ENCODE assay signal across 16 mouse cellular contexts in the genomic region with DNA sequence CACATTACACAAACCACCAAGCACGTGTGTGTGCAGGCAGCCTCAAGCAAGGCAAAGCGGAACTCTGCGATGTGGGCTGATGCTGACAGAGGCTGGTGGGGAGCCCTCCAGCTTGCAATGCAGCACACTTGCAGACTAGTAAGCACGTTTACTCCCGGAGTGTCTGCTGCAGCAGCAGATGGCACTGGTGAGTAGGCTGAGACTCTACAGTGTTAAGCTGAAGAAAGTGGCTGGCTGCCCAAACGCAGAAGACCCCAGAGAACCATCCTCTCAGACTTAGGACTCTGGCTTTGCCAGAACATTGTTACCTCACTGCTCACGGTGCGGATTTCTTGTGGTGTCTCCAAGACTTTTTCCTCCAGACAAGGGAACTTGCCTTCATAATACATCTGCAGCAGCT. TPM values are rescaled to one million over a fixed set of nuclear protein-coding genes. Genes with fewer than 3 reads are reported as not detected.
DNase-seq lines count a peak whose midpoint lies in the region; ATAC-seq lines count a peak whose summit lies in the region.
"Had no signal": no experiment of that assay in that cellular context is flagged by ENCODE, and none has a peak within 500 bp of the region (broad histone marks: within the 10 kb centered on the region; RNA-seq: fewer than 3 reads in every experiment).

No protein-coding gene starts in this region.

- 82% methylated on average over 8 of the region's 8 CpGs for WGBS in neural tube, embryonic 14.5 days

- H3K4me1 ChIP-seq in neural tube, embryonic 14.5 days (ENCODE audit: control insufficient read depth, insufficient read depth, low read length), result no peaks in the 10 kb centered on the region
- H3K4me1 ChIP-seq: forebrain, embryonic 13.5 days; hindbrain, embryonic 13.5 days had no signal

- H3K27ac ChIP-seq in neural tube, embryonic 14.5 days (ENCODE audit: low read depth, low read length), result no peak overlapping the region
- H3K27ac ChIP-seq: forebrain, embryonic 13.5 days; hindbrain, embryonic 13.5 days; liver, embryonic 14.5 days had no signal

- H3K4me2 ChIP-seq in neural tube, embryonic 14.5 days (ENCODE audit: low read depth, low read length), result no peak overlapping the region
- H3K4me2 ChIP-seq: forebrain, embryonic 13.5 days; heart, embryonic 11.5 days; hindbrain, embryonic 13.5 days had no signal

- no peak for DNase-seq in neural tube, embryonic 10.5 days (ENCODE audit: extremely low spot score, low spot score)
- DNase-seq in layer of hippocampus, adult 18-20 months (ENCODE audit: low spot score in 2 of 2), result peak; percentile 48 to 74
- DNase-seq in left cerebral cortex, postnatal 10 days (ENCODE audit: extremely low spot score in 1 of 2, low spot score in 2 of 2), result peak; percentile 47 to 57
- DNase-seq in telencephalon, adult 2 months (ENCODE audit: low read depth, low spot score), result peak; percentile 78
- no peak for DNase-seq in adrenal gland, adult 18-20 months (ENCODE audit: low spot score in 2 of 2)
- DNase-seq in thymus, postnatal 25 days, result no peak
- DNase-seq in heart, postnatal 10 days, result no peak
- DNase-seq: kidney, postnatal 14 days; lung, postnatal 4 days had no signal

- ATAC-seq in neural tube, embryonic 14.5 days (ENCODE audit: low read depth), result peak; percentile 38; the same call in 1 of the 2 replicates
- ATAC-seq: activated CD4-positive, CD25-positive, alpha-beta regulatory T cell, adult 4 months; forebrain, embryonic 13.5 days had no signal

- peaks cover 40% of the 10 kb centered on the region for H3K36me3 ChIP-seq in neural tube, embryonic 14.5 days (ENCODE audit: control insufficient read depth, insufficient read depth, low read length)

- H3K9me3 ChIP-seq in neural tube, embryonic 14.5 days (ENCODE audit: control insufficient read depth, low read length), result no peaks in the 10 kb centered on the region
- H3K9me3 ChIP-seq: forebrain, embryonic 13.5 days; G1E; hindbrain, embryonic 13.5 days had no signal

- no peak overlapping the region for H3K9ac ChIP-seq in neural tube, embryonic 14.5 days (replicated peaks; ENCODE audit: low read depth, low read length)
- H3K9ac ChIP-seq: forebrain, embryonic 13.5 days; hindbrain, embryonic 13.5 days; liver, embryonic 14.5 days had no signal

- H3K4me3 ChIP-seq in neural tube, embryonic 14.5 days (ENCODE audit: low read depth, low read length), result no peak overlapping the region
- H3K4me3 ChIP-seq: forebrain, embryonic 13.5 days; hindbrain, embryonic 13.5 days had no signal

- intact Hi-C loops in left cerebral cortex, postnatal 10 days (cut with DNase I), result no loop called here
- intact Hi-C loops in heart, postnatal 10 days (cut with DNase I), result no loop called here

- H3K27me3 ChIP-seq in neural tube, embryonic 14.5 days (ENCODE audit: control insufficient read depth, insufficient read depth, low read length), result no peaks in the 10 kb centered on the region
- H3K27me3 ChIP-seq: forebrain, embryonic 13.5 days; hindbrain, embryonic 13.5 days had no signal

RNA-seq across cellular contexts. Expression of a gene that starts 30.1 kb away (rescaled TPM):
- 21.9 and 22.7 TPM in 2 replicates for polyA plus RNA-seq in neural tube, embryonic 14.5 days (2014; fragmentation: Nextera tagmentation; extraction: Ambion mirVana)
- total RNA-seq in layer of hippocampus, adult 18-20 months (2021), result 10 to 100 TPM; 30.3 to 33.3 TPM
- total RNA-seq in left cerebral cortex, postnatal 10 days (2021), result 10 to 100 TPM; 30.6 to 37.4 TPM
- total RNA-seq in adrenal gland, adult 18-20 months (2021), result 10 to 100 TPM; 33.7 to 41.3 TPM
- total RNA-seq in heart, postnatal 10 days (2021), result 10 to 100 TPM; 17.6 to 20.7 TPM

Comparison
In these comparisons a context has a peak if more than half of its experiments do, and no peak if none do; other contexts are left out.
1. DNase-seq: peak in layer of hippocampus, adult 18-20 months (2 of 2), left cerebral cortex, postnatal 10 days (2 of 2) and telencephalon, adult 2 months (single experiment); none in neural tube, embryonic 10.5 days (single experiment), adrenal gland, adult 18-20 months (0 of 2), thymus, postnatal 25 days (single experiment) and heart, postnatal 10 days (0 of 2).